Mouse (Mus musculus): Measurements from ENCODE around the gene Selplg. TPM values are rescaled to one million over a fixed set of nuclear protein-coding genes. Genes with fewer than 3 reads are reported as not detected.

The Selplg gene
- polyA plus RNA-seq, 1 experiment from 2014 or later: 4.4 TPM

GRCm38 (mm10) chr5:113833316-113833947, 988 bp upstream of the Selplg start:
- Histone ChIP-seq H3K27ac (no peak overlapping the region), H3K4me3 (replicated peaks) (no peak overlapping the region), H3K4me1 (replicated peaks) (no peaks in the 10 kb centered on the region), H3K9me3 (no peaks in the 10 kb centered on the region), H3K27me3 (replicated peaks) (no peaks in the 10 kb centered on the region), H3K4me2 (replicated peaks) (no peak overlapping the region), H3K9ac (no peak overlapping the region), H3K36me3 (no peaks in the 10 kb centered on the region)
- 56% methylated on average over 16 of the region's 16 CpGs for WGBS
- ATAC-seq: no peak

GRCm38 (mm10) chr5:113831741-113832140, 703 bp downstream of the Selplg start:
- no peak for ATAC-seq
- H3K27me3 ChIP-seq (replicated peaks): no peaks in the 10 kb centered on the region
- no peaks in the 10 kb centered on the region for H3K36me3 ChIP-seq
- WGBS: 54% methylated on average over 3 of the region's 3 CpGs
- no peak overlapping the region for H3K27ac ChIP-seq
- H3K9me3 ChIP-seq: no peaks in the 10 kb centered on the region
- no peak overlapping the region for H3K4me2 ChIP-seq (replicated peaks)
- no peak overlapping the region for H3K9ac ChIP-seq
- H3K4me3 ChIP-seq (replicated peaks): no peak overlapping the region
- no peaks in the 10 kb centered on the region for H3K4me1 ChIP-seq (replicated peaks)

GRCm38 (mm10) chr5:113830796-113831195, 1.6 kb downstream of the Selplg start:
- Histone ChIP-seq H3K9me3 (no peaks in the 10 kb centered on the region), H3K9ac (no peak overlapping the region), H3K27me3 (replicated peaks) (no peaks in the 10 kb centered on the region), H3K27ac (no peak overlapping the region), H3K4me1 (replicated peaks) (no peaks in the 10 kb centered on the region), H3K4me2 (replicated peaks) (no peak overlapping the region), H3K4me3 (replicated peaks) (no peak overlapping the region), H3K36me3 (no peaks in the 10 kb centered on the region)
- no peak for ATAC-seq
- WGBS: 90% methylated on average over 5 of the region's 5 CpGs

GRCm38 (mm10) chr5:113830292-113830643, 2.2 kb downstream of the Selplg start:
- Histone ChIP-seq H3K9ac (no peak overlapping the region), H3K4me3 (replicated peaks) (no peak overlapping the region; the same call in 1 of the 2 replicates), H3K27me3 (replicated peaks) (no peaks in the 10 kb centered on the region), H3K9me3 (no peaks in the 10 kb centered on the region), H3K4me1 (replicated peaks) (no peaks in the 10 kb centered on the region), H3K27ac (no peak overlapping the region), H3K36me3 (no peaks in the 10 kb centered on the region), H3K4me2 (replicated peaks) (no peak overlapping the region)
- no peak for ATAC-seq
- 51% methylated on average over 10 of the region's 10 CpGs for whole genome bisulfite sequencing

GRCm38 (mm10) chr5:113829566-113830291, 2.7 kb downstream of the Selplg start:
- no peaks in the 10 kb centered on the region for H3K36me3 ChIP-seq
- H3K4me1 ChIP-seq (replicated peaks): no peaks in the 10 kb centered on the region
- H3K9me3 ChIP-seq: no peaks in the 10 kb centered on the region
- no peak overlapping the region for H3K27ac ChIP-seq
- no peak for ATAC-seq
- H3K4me2 ChIP-seq (replicated peaks): no peak overlapping the region
- H3K27me3 ChIP-seq (replicated peaks): no peaks in the 10 kb centered on the region
- H3K9ac ChIP-seq: no peak overlapping the region
- H3K4me3 ChIP-seq (replicated peaks): no peak overlapping the region; the same call in 1 of the 2 replicates
- 70% methylated on average over 7 of the region's 7 CpGs for WGBS

- Histone ChIP-seq H3K4me1 (replicated peaks) (no peaks in the 10 kb centered on the region), H3K4me3 (replicated peaks) (no peak overlapping the region), H3K27me3 (replicated peaks) (no peaks in the 10 kb centered on the region), H3K36me3 (no peaks in the 10 kb centered on the region), H3K9me3 (no peaks in the 10 kb centered on the region), H3K4me2 (replicated peaks) (no peak overlapping the region), H3K9ac (no peak overlapping the region), H3K27ac (no peak overlapping the region; the same call in 1 of the 2 replicates)
- ATAC-seq: 0 out of 2 replicates have a peak, but pooled peaks have one; percentile 52
- 46% methylated on average over 7 of the region's 7 CpGs for WGBS
These were observed 4.0 kb downstream of the Selplg start for GRCm38 (mm10) chr5:113828481-113828880.

- H3K9ac ChIP-seq: no peak overlapping the region
- no peak overlapping the region for H3K4me3 ChIP-seq (replicated peaks)
- no peaks in the 10 kb centered on the region for H3K36me3 ChIP-seq
- no peaks in the 10 kb centered on the region for H3K9me3 ChIP-seq
- H3K4me2 ChIP-seq (replicated peaks): no peak overlapping the region
- peak; percentile 47; the same call in 1 of the 2 replicates for ATAC-seq
- H3K27me3 ChIP-seq (replicated peaks): no peaks in the 10 kb centered on the region
- no peak overlapping the region for H3K27ac ChIP-seq
- no peaks in the 10 kb centered on the region for H3K4me1 ChIP-seq (replicated peaks)
- WGBS: 47% methylated on average over 4 of the region's 4 CpGs
These were observed 4.4 kb downstream of the Selplg start for GRCm38 (mm10) chr5:113827991-113828411.

- WGBS: 86% methylated on average over 4 of the region's 4 CpGs
- no peaks in the 10 kb centered on the region for H3K4me1 ChIP-seq (replicated peaks)
- no peak overlapping the region for H3K27ac ChIP-seq
- H3K36me3 ChIP-seq: no peaks in the 10 kb centered on the region
- ATAC-seq: no peak
- H3K27me3 ChIP-seq (replicated peaks): no peaks in the 10 kb centered on the region
- no peak overlapping the region for H3K9ac ChIP-seq
- H3K9me3 ChIP-seq: no peaks in the 10 kb centered on the region
- no peak overlapping the region for H3K4me2 ChIP-seq (replicated peaks)
- H3K4me3 ChIP-seq (replicated peaks): no peak overlapping the region
These were observed 5.8 kb downstream of the Selplg start for GRCm38 (mm10) chr5:113826619-113827018.

GRCm38 (mm10) chr5:113825558-113825957, 6.9 kb downstream of the Selplg start:
- 80% methylated on average over 7 of the region's 7 CpGs for WGBS
- no peak for ATAC-seq
- H3K27me3 ChIP-seq (replicated peaks): no peaks in the 10 kb centered on the region
- H3K4me3 ChIP-seq (replicated peaks): no peak overlapping the region
- H3K9me3 ChIP-seq: no peaks in the 10 kb centered on the region
- H3K36me3 ChIP-seq: no peaks in the 10 kb centered on the region
- H3K4me1 ChIP-seq (replicated peaks): no peaks in the 10 kb centered on the region
- H3K9ac ChIP-seq: no peak overlapping the region
- no peak overlapping the region for H3K27ac ChIP-seq
- H3K4me2 ChIP-seq (replicated peaks): no peak overlapping the region

- Histone ChIP-seq H3K9me3 (no peaks in the 10 kb centered on the region), H3K4me3 (replicated peaks) (no peak overlapping the region), H3K9ac (no peak overlapping the region), H3K4me2 (replicated peaks) (no peak overlapping the region), H3K27me3 (replicated peaks) (no peaks in the 10 kb centered on the region), H3K36me3 (no peaks in the 10 kb centered on the region), H3K4me1 (replicated peaks) (no peaks in the 10 kb centered on the region), H3K27ac (no peak overlapping the region)
- 84% methylated on average over 4 of the region's 4 CpGs for WGBS
- ATAC-seq: no peak
These were observed 8.2 kb downstream of the Selplg start for GRCm38 (mm10) chr5:113824228-113824627.

GRCm38 (mm10) chr5:113818572-113818971, 13.9 kb downstream of the Selplg start:
- Histone ChIP-seq H3K9ac (no peak overlapping the region), H3K27ac (no peak overlapping the region), H3K4me1 (replicated peaks) (0 out of 2 replicates have a peak, but pooled peaks cover 6% of the 10 kb centered on the region), H3K27me3 (replicated peaks) (no peaks in the 10 kb centered on the region), H3K9me3 (no peaks in the 10 kb centered on the region), H3K4me2 (replicated peaks) (no peak overlapping the region), H3K36me3 (no peaks in the 10 kb centered on the region), H3K4me3 (replicated peaks) (no peak overlapping the region)
- 65% methylated on average over 14 of the region's 14 CpGs for WGBS
- ATAC-seq: no peak

- Histone ChIP-seq H3K4me2 (replicated peaks) (peak overlapping the region; percentile 15; the same call in 1 of the 2 replicates), H3K27ac (no peak overlapping the region), H3K27me3 (replicated peaks) (no peaks in the 10 kb centered on the region), H3K9ac (no peak overlapping the region), H3K36me3 (no peaks in the 10 kb centered on the region), H3K9me3 (no peaks in the 10 kb centered on the region), H3K4me3 (replicated peaks) (no peak overlapping the region), H3K4me1 (replicated peaks) (0 out of 2 replicates have a peak, but pooled peaks cover 6% of the 10 kb centered on the region)
- WGBS: 10% methylated on average over 15 of the region's 15 CpGs
- no peak for ATAC-seq
These were observed 16.7 kb downstream of the Selplg start for GRCm38 (mm10) chr5:113815638-113816152.

All from intestine, embryonic 15.5 days (tissue).